Mouse (Mus musculus) myocyte (in vitro differentiated cells): ENCODE measurements around the gene Rbbp7.

Experiments used
- MYOD1 ChIP-seq, 3 experiments: IDR thresholded peaks; one replicate each; pipeline ENCODE4 v1.6.1; 2011; ENCODE audit warnings: control low read depth in 2 of 3, low read depth in 2 of 3, mild to moderate bottlenecking in 2 of 3, moderate library complexity in 1 of 3; ENCODE audit not compliant: insufficient read length in 2 of 3, control insufficient read depth in 1 of 3
- MYOG ChIP-seq, 3 experiments: IDR thresholded peaks; one replicate each; pipeline ENCODE4 v1.6.1; 2011; ENCODE audit warnings: control low read depth in 2 of 3, low read depth in 2 of 3, mild to moderate bottlenecking in 2 of 3; ENCODE audit not compliant: insufficient read length in 2 of 3, control insufficient read depth in 1 of 3, insufficient read depth in 1 of 3
- POLR2A ChIP-seq: IDR thresholded peaks from one replicate; pipeline ENCODE4 v1.6.1; 2011; ENCODE audit warnings: low read depth, mild to moderate bottlenecking, control low read depth, moderate library complexity; ENCODE audit not compliant: insufficient read length
- POLR2AphosphoS2 ChIP-seq: IDR thresholded peaks from one replicate; pipeline ENCODE4 v1.6.1; 2011; ENCODE audit warnings: low read depth, control low read depth; ENCODE audit not compliant: insufficient read length
- REST ChIP-seq: IDR thresholded peaks from one replicate; pipeline ENCODE4 v1.6.1; 2011; ENCODE audit warnings: mild to moderate bottlenecking, control low read depth, moderate library complexity; ENCODE audit not compliant: insufficient read depth, insufficient read length

DNA sequence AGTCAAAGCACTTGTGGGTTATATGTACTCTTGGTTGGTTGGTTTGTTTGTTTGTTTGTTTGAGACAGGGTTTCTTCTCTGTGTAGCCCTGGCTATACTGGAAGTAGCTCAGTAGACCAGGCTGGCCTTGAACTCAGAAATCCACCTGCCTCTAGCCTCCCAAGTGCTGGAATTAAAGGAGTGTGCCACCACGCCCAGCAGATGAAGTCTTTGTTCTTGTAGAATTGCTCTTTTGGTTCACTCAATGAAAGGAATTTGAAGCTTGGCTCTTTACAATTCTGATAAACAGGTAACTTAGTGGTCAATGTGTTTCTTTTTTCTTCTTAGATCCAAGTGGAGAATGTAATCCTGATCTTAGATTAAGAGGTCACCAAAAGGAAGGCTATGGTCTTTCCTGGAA is 10.5 kb downstream of the Rbbp7 start:
- TF ChIP-seq POLR2A, result no peak
- TF ChIP-seq POLR2AphosphoS2, result no peak
- TF ChIP-seq MYOD1 (IDR thresholded peaks at IDR 0.05; ENCODE audit: control insufficient read depth in 1 of 3, insufficient read length in 2 of 3, low read depth in 2 of 3), result no peak
- TF ChIP-seq MYOG (IDR thresholded peaks at IDR 0.05; ENCODE audit: control insufficient read depth in 1 of 3, insufficient read depth in 1 of 3, insufficient read length in 2 of 3, low read depth in 2 of 3), result no peak
- TF ChIP-seq REST, result no peak
